Mouse (Mus musculus): ENCODE data around the gene 4933434E20Rik.

Gene 4933434E20Rik

DNA sequence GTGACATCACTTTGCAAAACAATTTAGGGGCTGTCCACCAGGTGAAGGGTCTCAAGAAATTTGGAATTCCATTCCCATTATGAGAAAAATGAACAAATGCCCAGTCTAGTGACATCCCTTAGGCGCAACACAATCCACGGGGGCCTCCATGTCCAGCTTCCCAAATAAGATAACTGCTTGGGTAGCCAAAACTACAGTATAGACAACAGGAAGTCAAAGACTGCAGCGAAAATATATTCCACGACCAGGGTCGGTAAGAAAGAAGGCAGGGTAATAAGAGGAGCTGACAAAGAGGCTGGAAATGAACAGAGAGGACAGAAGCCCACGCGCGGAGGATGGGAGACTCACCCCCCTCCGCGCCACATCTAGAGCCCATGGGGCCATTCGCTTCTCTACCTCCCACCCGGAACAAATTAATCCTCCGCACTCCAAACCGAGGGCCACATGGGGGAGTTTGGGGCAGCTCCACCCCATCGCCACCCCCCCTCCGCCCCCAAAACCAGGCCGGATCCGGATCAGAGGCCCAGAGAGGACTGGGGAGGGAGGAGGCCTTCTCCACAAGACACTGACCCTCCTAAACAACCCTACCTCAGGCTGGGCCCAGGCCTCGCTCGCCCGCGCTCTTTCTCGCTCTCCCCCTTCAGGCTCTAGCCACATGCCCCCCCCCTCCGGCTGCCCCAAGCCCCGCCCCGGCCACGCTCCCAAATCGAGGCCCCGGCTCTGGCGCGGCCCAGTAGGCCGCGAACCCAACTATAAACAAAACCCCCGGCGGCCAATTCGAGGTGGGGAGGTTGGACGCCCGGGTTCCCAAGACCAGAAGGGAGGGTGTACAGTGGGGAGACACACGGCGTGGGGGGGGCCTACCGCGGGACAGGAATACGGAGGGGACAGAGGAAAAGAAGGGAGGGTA, at the start of gene 4933434E20Rik:
TSS of gene 4933434E20Rik (plus strand) at position 196 of the 910 bp plus-strand sequence.
- DNase-seq, result no peak

DNA sequence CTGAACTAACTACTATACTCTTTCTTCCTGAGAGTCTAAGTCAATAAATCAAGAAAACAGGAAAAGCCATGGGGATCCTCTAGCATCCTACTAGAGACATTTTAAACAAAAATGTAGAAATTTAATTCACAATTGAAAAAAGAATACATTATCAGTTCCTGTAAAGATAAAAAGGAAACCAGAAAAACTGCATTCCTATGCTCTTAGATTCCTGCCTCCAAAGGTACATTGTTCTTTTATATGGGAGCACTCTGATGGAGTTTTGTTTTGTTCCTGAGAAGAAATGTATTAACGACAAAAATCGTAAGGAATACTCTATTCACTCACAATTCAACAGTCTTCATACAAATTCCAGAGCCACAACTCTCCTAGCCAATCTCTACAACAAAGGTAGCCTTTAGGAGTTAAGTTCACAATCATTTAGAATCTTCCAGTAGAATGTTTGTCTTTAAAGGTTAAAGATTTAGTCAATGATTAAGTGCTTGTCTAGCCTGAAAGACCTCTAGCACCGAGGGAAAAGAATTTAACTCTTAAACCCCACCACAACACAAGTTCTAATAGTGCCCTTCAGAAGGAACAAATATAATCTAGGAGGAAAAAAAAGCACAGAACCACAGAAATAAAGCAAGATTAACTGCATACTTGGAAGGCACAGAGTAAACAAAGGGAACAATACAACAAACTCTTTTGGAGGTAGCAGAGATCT, 47.2 kb upstream of the 4933434E20Rik start:
- DNase-seq, result no peak

DNA sequence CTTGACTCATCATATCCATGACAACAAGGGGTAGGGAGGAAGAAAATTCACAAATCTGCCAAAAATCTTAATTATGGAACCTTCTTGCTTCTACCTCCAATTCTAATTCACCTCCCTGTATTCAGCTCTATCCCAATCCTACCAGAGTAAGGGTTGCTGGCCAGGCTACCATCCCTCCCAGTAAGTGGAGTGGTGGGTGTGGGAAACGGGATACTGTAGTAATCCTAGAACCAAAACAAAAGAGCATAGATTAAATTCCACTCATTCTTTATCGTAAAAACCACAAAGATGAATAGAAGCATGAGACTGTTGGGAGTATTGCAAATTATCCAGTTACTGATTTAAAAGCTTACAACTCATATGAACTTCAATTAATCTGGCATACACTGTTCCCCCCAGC, 41.1 kb upstream of the 4933434E20Rik start:
- DNase-seq, result no peak

DNA sequence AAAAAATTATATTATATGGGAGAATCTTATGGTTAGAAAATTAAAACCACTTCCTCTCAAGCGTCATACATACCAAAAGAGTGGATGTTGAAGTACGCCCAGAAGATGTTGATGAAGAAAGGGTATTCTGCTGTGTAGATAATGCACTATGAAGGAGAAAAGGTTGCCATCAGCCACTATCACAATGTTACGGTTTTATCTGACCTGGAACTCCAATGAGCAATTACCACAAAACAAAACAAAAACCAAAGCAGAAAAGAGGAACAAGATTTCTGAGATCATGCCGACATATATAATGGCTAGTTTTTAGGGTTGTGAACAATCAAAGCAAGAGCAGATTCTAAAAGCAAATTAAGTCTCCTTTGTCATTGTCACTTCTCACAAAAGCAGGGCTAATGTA, 34.8 kb upstream of the 4933434E20Rik start:
- DNase-seq, result no peak

DNA sequence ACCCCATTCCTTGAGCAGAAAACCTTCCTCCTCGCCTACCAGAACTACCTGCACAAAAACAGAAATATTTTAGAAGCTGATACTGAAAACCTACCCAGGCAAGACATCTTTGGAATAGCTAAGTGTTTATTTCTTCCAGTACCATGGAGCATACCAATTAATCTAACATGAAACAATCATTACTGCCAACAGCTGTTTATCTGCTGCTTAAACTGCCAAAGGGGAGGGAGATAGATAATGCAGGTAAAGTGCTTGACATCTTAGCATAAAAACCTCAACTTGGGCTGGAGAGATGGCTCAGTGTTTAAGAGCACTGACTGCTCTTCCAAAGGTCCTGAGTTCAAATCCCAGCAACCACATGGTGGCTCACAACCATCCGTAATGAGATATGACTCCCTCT, 16.8 kb upstream of the 4933434E20Rik start:
- no peak for DNase-seq

DNA sequence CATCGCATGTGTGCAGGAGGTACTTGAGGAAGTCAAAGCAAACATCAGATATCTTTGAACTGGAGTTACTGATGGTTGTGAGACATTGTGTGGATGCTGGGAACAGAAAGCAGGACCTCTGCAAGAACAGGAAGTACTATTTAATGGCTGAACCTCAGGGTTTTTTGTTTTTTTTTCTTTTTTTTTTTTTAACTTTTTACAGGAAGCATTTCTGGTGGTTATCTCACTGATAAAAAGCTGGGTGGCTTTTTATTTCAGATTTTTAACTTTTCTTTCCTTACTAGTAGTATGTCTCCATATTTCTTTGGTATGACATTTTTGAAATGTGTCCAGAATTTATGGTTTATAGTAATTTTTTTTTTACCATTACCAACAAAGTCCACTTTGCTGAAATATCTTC, 15.2 kb upstream of the 4933434E20Rik start:
- DNase-seq, result no peak

DNA sequence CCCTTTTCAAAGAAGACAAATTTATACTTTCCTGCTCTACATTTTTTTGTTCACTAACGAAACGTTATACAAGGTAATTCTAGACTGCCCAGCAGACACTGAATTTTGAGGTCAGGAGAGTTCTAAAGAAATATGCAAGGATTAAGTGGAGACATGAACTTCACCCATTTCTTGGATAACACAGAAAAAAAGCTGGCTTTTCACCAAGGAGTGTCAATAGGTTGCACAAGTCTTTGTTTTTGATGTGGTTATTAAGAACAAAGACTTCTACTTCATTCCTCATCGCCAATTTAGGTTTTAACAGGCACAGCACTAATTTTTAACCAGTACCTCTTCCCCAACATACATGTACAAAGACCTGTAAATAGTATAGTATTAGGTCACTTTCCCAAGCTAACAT, 1.7 kb upstream of the 4933434E20Rik start:
- no peak for DNase-seq

DNA sequence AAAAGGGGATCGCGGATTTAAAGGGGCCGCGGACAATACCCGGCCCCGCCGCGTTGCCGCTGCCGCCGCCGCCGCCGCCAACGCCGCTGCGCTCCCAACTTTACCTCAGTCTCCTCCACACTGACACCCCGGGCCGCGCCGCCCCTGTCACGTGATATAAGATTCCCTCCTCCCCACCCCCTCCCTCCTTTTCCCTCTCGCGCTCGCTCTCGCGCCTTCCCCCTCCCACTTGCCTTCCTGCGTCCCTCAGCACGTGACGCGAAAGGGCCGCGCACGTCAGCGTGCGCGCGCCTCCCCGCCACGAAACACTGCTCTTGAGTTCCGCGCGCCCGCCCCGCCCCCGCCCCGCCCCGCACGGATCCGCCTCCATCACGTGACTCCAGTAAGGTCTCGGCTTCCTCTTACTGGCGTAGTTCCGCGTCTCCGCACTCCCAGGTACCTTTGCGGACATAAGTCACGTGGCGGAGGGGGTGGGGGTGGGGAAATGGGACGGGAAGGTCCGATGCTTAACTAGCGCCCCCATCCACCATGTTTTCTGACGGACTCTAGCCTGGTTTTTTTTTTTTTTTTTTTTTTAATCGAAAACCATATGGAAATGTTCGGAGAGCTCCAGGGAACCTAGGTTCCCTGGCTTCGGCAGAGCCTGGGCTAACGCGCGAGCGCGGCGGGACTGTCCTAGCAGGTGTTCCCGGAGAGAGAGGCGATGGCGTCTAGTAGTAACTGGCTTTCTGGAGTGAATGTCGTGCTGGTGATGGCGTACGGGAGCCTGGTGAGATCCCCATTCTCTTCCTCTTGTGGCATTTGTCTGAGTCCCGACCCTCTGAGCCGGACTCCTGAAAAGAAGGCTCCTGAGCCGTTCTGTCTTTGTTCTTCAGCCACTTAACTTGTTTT, 1.2 kb downstream of the 4933434E20Rik start, which contains the start of gene Ubap2l:
TSS of gene Ubap2l (minus strand) at position 278 of the 891 bp plus-strand sequence.
- peak; percentile 91 for DNase-seq

DNA sequence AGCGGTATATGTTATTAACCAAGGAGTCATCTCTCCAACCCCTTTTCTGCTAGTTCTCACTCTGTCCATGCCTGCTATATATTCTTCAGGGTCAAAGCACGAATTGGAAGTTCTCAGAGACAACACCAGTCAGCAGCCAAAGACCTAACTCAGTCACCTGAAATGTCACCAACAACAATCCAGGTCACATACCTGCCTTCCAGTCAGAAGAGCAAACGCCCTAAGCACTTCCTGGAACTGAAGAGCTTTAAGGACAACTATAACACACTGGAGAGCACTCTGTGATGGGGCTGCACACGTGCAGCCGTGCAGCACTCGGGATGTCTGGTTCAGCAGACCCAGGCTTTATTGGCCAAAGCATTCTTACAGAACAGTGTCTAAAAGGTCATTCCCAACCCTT, 10.1 kb downstream of the 4933434E20Rik start:
- no peak for DNase-seq

DNA sequence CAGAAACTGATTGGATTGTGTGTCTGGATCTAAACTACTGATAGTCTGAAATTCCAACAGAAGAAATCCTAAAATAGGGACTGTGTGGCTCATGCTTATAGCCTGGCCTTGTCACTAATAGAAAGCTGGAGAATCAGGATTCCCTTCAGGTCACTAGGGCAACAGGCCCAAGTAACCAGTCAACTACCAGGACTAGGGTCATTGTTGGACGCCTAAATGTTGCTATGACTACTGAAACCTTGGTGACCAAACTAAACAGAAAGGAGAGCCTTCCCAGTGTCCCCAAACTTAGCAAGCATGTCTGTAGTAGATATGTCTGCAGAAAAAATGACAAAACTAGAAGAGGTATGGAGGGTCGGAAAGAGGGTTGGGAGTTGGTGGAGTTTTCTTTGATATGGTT, 11.1 kb downstream of the 4933434E20Rik start:
- DNase-seq, result no peak

DNA sequence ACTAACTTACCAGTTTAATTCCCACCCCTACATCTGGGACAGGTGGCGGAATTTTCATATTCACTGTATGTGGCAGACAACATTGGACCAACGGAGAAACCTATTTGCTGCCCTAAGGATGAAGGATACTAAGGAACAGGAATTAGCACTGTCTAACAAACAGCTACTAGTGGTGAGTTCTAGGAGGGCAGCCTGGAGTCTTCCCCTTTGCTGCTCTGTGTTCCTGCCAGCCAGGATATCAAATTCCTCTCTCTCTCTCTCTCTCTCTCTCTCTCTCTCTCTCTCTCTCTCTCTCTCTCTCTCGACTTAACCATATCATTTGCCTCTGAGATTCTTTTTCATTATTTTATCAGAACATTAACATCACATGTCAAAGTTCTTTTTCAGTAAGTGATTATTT, 12.9 kb downstream of the 4933434E20Rik start:
- no peak for DNase-seq

DNA sequence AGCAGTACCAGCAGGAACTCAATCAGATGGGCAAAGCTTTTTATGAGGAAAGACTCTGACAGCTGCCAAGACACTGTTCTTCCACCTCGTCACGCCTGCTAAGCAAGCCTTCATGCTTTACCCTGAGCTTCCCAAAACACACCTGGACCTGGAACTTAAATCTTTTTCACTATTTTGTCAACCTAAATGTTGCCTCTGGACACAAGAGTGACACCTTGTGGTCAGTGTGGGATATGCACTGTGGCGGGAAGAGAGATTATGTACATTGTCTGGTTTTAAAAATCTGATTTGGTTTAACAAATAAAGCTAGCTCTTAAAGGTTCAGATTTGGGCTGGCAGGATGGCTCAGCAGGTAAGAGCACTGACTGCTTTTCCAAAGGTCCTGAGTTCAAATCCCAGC, 14.1 kb downstream of the 4933434E20Rik start:
- DNase-seq, result peak; percentile 35

DNA sequence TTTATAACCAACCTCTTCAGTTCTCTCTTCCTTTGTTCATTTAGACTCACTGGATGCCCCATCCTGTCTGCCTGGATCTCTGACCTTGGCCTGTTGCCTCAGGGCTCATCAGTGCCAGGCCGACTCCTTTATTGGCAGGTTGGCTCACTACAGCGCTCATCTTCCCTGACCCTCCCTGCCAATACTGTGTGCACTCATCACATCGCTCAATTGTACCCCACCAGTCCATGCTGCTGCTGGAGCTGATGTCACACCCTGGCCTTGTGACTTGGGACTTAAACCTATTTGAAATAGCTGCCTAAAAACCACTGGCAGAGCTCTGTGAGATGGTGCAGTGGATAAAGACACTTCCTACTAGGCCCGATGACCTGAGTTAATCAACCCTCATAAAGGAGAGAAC, 16.4 kb downstream of the 4933434E20Rik start:
- DNase-seq, result no peak

DNA sequence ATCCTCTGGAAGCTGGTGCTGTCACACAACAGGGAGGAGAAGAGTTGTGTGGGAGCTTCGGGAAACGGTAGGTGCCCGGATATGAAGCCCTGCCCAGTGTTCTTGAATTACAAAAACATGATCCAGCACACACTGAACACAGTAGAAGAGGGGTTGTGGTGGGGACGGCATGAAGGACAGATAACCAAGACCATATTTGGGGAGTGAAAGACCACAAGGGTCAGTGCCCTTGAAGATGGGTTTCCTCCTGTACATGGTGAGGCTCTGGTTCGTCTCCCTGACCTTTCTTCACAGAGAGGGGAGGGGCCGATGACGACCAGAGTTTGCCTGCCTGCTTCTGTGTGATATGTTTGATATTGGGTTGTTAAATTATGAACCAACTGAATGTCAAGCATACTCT, 18.3 kb downstream of the 4933434E20Rik start:
- DNase-seq, result no peak

DNA sequence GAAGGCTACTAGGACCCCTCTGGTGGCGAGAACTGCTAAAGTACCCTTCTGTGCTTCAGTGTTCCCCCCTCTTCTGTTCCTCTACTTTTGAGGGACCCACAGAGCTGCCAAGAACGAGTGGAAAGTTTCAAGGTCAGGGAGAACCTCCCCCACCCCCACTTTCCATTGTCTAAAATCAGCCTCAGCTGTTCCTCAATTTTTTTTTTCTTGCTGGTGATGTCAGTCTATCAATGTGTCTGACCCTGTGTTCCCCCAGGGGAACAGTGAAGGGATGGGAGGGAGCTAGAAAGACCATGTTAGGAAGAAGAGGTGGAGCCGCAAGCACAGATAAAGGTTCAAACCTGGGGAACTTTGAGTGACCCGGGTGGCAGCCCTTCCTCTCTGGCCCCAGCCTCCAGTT, 20.9 kb downstream of the 4933434E20Rik start, which contains the start of gene Tpm3:
TSS of gene Tpm3 (plus strand) at position 356 of the 400 bp plus-strand sequence.
- no peak for DNase-seq

DNA sequence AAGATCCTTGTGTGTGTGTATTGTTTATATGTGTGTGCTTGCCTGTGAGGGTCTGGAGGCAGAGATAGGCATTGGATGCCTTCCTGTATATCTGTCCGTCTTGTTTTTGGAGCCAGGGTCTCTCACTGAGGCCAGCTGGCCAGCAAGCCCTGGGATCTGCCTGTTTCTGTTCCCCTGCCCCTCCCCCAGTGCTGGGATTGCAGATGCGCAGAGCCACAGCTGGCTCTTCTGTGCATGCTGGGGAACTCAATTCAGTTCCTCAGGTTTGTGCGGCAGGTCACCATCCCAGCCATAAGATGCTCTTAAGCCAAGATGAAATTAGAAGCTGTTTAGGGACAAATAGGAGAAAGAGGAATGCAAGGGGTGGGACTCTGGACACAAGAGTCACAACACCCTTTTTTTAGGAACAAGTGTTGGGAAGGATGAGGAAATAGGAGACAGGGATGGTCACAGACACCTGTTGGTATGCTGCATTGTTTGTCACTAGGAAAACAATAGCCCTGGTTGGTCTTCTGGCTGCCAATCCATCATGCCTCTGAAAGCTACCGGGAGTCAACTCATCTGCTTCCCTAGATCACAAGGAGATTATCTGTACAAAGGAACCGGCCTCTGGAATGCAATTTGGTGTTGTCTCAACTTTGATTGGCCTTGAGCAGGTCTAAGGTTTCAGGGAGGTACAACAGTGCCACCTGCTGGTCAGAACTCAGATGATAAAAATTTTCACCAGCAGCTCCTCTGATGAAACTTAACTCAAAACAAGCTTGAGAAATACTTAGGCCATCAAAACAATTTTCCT, 25.7 kb downstream of the 4933434E20Rik start:
- peak; percentile 82 for DNase-seq

DNA sequence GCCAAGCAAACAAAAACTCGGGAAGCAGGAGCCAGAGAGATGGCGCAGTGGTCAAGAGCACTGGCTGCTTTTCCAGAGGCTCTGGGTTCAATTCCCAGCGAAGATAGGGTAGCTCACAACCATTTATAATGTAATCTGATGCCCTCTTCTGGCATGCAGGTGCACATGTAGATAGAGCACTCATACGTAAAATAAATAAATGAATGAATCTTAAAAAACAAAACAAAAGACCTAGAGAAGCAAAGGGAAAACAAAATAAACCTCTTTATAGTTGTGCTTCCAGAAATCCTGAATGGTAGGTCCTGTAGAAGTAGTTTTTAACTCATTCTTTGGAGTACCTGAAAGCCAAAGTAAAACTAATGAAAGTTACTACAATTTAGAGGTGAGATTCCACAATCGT, 26.8 kb downstream of the 4933434E20Rik start:
- no peak for DNase-seq

DNA sequence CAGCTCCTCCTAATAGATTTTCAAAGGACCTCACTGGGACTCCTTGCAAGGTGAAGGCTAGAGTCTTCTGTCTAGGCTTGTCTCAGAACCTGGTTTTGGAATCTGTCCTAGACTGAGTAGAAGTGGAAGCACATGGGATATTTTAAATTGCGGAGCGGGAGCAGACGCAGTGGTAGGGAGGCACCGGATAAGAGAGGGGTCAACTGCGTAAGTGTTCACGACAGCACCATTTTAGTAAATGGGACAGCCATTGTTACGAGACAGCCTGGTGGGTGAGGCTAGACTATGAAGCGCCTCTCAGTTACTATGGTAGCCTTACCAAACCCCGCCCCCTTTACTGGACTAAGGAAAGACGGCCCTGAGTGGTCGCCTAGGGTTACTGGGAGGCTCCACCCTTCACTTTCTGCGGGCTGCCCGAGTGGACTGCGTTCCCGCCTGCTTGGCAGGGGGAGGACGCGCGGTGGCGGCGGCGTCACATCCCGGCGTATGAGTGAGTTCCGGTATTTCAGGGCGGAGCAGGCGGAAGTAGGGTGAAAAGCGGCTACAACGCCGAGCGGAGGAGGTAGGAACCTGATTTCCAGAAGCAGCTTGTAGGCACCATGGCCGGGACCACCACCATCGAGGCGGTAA, 27.8 kb downstream of the 4933434E20Rik start:
- peak; percentile 83 for DNase-seq

DNA sequence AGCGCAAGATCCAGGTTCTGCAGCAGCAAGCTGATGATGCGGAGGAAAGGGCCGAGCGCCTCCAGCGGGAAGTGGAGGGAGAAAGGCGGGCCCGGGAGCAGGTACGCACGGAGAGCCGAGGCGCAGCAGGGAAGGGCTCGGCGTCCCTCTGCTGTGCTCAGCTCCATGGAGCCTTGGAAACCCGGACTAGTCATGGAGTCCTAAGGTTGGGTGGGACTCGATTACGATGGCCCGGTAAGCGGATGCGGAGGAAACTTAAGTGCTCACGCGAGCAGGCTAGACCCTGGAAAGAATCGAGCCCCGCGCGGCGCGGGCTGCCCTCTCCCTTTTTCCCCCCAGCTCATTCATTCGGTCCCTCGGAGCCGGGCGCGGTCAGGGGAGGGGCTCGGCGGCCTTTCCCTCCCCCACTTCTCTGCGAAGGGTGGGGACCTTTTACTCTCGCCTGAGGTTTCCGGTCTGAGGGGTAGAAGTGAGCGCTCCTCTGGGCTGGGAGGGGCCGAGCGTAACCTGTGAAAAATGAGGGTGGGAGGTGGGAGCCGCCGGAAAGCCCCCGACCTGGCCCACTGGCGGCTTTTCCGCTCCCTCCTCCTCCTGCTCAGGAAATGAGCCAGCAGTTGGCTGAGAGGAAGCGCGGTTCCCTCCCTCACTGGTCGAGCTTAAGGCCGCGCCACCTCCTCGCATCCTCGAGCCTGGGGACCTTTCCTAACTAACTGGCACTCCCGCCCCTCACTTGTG, 28.5 kb downstream of the 4933434E20Rik start:
- DNase-seq, result peak; percentile 30

DNA sequence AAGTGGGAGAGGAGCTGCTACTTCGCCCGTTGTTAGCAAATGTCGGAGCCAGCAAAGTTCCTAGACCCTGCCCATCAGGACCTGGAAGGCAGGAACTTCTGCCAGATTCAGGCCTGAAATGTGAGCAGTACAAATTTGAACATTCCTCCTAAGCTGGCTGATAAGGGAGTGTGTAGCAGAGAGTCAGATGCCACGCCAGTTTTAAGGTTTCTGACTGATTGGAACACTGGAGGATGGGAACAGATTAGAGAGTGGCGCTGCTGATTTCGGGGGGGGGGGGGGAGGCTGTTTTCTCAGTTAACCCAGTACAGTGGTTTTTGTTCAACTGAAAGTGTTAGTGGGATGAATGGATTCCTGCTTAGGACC, 29.0 kb downstream of the 4933434E20Rik start:
- DNase-seq, result no peak
